Mouse (Mus musculus): Measurements from ENCODE around the gene Sgsm1.

DNA sequence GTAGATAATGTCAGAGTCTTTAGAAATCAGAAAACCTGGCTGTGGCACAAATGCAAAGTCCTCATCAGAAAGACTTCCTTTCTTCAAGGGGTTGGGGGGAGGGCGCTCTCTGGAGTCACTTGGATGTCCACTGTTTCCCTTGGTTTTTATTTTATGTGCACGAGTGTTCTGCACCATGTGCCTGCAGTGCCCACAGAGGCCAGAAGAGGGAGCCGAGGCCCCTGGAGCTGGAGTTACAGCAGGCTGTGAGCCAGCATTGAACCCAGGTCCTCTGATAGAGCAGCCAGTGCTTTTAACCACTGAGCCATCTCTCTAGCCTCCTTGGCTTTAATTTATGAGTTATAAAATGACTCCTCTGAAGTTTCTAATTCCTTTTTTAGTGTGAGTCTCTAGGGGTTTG, 40.5 kb downstream of the Sgsm1 start:
- TF ChIP-seq POLR2A (IDR thresholded peaks at IDR 0.05; ENCODE audit: insufficient read depth, low read depth, low read length) (no peak), CTCF (IDR thresholded peaks at IDR 0.05; ENCODE audit: insufficient read depth, low read depth, low read length) (peak; percentile 26; the same call in 1 of the 2 replicates)
